Mouse (Mus musculus) heart, postnatal 25 days (tissue): ENCODE results near the gene Ctrc. TPM values are rescaled to one million over a fixed set of nuclear protein-coding genes. Genes with fewer than 3 reads are reported as not detected.
A peak's percentile ranks its signal among the peaks of the same experiment; 100 is the strongest.

Source experiments
- DNase-seq: peaks from one replicate; pipeline ENCODE4 v3.0.0; 2022; ENCODE audit warnings: low spot score
- intact Hi-C: fragments of 180-260 bp; cut with DNase I; formaldehyde crosslinking; loops from one replicate; pipeline ENCODE4 v1.15.1; 2025
- total RNA-seq, 2 experiments: library from RNA; stranded (reverse); gene quantifications; 2 replicates each; pipeline ENCODE4 v1.2.3; 2021

Gene Ctrc
- not detected for total RNA-seq

DNA sequence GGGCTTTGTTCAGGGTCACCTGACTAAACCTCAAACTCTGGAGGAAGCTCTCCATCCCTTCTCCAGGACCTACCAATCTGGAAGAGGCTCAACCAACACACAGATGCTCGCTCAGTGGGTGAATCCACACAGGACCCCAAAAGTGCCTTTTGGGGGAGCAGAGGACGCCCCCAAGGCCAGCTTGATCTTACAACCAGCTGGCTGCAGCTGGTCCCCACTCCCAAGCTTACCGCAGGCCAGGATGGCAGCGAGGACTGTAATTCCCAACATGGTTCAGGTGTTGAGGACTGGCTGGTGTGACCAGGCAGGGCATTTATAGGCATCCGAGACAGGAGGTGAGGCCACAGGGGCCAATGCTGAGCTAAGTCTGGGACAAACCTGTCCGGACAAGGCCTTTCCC, at the start of gene Ctrc:
TSS of gene Ctrc (minus strand) at position 361 of the 400 bp plus-strand sequence.
- intact Hi-C loops: loop anchor here (10.0 kb wide), 1 partner anchor 461 kb away; no protein-coding TSS in a partner anchor
- no peak for DNase-seq

DNA sequence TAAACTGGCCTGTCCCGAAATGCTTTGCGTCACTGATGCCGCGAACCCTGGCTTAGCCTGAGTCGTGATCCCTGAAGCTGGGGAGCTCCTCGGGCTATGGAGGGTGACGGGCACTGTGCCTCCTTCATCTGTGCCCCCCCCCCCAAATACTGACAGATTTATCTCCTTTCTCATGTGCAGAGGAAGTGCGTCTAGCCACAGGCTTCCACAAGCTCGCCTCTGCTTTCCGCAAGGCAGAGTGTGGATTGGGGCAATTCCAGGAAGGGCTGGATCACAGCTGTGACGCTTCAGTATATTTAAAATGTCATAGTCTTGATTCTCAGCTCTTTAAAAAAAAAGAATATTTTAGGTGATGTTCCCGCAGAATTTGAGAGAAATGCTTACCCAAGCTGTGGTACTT, 49.6 kb upstream of the Ctrc start:
- no peak for DNase-seq
- intact Hi-C loops: no loop called here

DNA sequence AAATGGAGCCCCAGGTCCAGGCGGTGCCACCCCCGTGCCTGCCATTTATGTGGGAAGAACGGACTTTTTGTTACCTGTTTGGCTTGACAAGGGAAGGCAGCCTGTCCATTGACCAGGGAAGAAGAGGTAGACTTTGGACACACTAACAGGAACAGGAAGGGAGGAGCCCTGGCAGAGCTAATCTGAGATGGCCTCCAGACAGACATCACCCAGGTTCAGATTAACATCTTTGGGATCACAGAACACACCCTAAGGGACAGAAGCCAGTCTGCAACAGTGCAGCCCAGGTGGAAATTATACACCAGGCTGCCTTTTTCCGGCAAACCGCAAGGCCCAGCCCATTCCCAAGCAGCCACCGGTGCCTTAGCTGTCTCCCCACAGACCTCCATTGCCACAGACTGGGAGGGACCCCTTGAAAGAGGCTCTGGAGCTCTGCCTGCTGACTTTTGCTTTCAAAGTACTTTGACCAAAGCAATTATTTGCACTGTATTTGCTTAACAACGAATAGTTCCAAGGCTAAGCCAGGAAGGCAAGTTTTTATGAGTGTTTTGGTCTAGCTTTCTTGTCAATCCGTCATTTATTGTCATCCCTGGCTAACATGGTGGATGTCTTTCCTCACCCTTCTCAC, 47.1 kb upstream of the Ctrc start:
- intact Hi-C loops: no loop called here

DNA sequence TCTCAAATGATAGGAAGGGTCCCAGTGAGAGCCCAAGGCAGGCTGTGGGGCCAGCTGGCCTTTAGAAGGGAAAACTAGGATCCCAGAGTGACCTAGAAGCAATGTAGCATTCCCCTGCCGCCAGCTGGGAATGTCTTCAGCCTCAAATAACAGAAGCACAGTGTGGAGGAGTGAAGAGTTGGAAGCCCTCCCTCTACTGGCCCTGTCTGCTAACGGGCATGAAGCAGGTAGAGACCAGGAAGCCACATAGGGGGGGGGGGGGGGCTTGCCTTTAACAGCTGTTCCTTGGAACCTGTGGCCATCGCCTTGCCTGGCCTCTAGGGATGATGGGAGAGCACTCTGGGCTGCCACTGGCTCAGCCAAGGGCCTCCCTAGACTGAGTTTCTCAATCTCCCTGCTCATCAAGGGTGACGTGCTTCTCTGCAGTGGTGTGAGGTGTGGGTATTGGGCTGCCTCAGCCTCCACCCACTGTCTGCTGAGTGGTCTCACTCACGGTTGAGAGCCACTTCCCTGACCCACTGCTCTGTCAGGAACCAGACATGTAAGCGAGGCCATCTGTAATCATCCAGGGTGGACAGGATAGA, 40.3 kb upstream of the Ctrc start:
- no peak for DNase-seq
- intact Hi-C loops: no loop called here

More for the DNA sequence above, 47.1 kb upstream of the Ctrc start:
- no peak for DNase-seq

DNA sequence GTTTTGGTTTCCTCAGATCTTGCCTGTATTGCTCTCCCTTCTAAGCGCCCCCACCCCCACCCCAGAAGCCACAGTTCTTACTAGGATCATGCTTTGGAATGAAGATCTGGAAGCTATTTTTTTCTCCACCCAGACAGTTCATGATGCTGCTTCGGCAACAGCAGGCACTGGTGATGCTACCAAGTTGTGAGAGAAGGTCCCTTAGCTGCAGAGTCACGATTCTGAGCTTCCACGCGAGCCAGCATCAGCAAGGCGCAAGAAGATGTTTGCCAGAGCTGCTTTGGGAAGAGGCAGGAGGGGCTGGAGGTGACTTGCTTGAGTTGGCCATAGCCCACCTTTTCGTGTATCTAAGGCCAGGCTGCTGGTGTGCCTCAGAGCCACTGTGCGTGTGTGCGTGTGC, 39.3 kb upstream of the Ctrc start:
- no peak for DNase-seq
- intact Hi-C loops: no loop called here

DNA sequence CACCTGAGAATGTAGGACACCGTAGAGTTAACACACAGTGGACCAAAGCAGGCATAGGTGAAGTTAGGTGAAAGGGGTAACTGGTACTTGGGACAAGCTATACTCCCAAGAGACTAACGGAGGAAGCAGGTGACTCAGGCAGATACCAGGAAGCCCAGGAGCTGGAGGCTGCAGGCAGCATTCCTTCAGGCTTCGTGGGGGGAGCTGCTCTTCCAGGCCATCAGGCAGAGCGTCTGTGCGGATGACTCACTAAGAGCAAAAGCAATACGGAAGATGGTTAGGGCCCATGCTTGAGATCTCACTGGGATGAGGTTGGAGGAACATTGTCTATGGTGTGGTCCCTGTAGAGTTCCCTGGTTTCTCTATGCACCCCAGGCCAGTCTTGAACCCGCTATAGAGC, 36.7 kb upstream of the Ctrc start:
- intact Hi-C loops: no loop called here

DNA sequence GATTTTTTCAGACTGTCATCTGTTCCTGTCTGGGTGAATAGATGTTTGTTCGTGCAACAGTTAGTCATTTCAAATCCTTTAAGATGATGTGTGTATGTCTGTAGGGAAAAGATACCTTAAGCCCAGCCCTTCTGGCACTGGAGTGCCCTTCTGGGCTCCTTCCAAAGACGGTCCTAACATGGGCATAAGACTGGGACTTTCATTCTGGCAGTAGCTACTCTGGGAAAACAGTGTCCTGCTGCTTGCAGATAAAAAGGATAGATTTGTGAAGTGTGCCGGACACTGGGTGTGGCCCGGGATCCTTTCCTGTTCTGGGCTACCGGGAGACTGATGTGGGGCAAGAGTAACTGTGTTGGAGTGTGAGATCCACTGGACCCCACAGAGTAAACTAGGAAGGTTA, 35.8 kb upstream of the Ctrc start:
- intact Hi-C loops: no loop called here
- DNase-seq: no peak

More for the DNA sequence above, 36.7 kb upstream of the Ctrc start:
- DNase-seq: no peak

DNA sequence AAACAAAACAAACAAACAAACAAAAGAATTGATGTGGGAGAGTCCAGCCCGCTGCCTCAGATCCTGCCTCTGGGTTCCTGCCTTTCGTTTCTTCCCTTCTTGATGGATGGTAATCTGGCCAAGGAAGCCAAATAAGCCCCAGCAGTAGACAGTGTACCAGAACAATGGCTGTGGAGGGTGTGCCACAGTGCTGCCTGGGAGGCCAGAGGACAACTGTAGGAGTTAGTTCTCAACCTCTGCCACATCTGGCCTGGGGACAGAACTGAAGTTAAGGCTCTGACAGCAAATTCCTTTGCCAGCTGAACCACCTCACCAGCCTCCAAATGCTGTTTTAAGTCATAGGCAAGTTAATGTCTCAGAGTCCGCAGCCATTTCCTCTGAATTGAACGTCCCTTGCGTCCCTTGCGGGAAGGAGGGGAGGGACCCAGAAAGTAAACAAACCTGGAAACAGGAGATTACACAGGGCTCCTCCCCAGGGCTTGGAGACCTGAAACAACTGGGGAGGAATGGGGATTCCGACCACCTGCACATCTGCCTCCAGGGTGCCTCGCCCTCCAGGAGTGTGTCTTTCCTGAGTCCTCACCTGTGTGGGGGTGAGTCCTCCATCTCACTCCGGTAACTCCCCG, 35.2 kb upstream of the Ctrc start:
- intact Hi-C loops: no loop called here
- no peak for DNase-seq

DNA sequence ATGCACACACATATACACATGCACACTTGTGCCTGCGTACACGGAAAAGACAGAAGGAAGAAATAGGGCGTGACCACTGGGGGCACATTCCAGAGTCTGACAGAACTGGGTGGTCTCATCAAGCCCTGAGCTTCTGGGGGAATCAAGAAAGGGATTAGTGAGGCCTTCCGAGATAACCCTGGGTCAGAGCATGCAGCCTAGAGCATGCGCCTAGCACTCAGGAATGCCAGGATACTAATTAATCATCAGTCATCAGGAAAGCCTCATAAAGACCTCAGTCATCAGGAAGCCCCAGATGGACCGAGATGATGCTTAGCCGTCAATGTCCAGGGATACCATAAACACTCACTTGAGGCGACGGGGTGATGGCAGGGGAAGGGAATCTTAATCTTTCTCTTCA, 33.7 kb upstream of the Ctrc start:
- intact Hi-C loops: no loop called here
- no peak for DNase-seq

DNA sequence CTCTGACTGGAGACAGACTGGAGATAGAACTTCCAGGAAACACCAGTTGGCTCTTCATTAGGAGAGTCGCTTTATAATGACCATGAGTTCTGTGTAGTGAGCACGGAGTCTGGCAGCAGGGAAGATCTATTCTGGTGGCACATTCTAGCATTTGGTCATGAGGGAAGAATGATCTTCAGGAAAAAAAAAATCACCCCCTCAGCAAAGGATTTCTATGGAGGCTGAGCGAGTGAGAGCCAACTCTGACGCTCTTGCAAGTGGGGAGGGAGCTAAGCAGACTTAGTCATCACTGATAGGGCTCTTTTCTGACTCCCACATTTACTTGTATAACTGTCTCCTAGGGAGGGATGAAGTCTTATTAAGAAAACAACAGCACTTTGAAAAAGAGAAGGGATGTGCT, 32.9 kb upstream of the Ctrc start:
- no peak for DNase-seq
- intact Hi-C loops: no loop called here

DNA sequence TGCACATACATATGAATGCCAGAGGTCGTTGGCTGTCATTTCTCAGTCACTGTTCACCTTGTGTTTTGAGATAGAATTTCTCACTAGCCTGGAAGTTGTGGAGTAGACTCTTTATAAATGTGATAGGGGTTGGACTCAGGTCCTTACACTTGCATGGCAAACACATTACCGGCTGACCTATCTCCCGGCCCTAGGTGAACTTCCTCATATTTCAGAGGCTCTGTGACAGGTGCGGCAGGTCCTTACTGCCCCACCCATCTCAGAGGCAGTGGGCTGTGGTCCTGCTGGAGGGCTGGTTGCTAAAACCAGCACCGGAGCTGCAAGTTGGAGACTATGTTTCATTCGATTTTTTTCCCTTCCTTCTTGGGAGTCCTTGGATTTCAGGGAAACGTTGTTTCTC, 32.5 kb upstream of the Ctrc start:
- intact Hi-C loops: no loop called here
- DNase-seq: no peak

DNA sequence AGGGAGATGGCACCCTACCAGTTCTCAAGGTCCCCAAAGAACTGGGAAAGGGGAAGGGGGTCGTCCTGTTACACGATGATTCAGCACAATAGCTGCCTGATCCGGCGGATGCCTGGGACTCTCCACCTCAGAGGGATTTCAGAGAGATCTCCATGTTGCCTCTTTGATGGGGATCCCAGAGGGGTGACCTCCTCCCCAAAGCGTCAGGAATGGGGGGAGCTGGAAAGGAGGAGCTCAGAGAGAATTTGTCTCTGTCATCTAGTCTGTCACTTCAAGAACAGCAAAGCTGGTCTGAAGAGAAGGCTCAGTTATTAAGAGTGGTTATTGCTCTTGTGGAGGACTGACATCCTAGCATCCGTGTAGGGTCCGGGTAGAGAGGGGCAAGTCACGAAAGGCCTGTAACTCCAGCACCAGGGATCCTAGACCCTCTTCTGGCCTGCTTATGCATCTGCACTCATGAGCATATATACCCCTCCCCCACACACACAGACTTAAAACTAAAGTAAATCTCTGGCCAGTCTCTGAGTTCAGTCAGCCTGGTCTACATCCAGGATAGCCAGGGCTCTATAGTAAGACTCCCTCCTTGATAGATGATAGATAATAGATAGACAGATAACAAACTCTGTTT, 29.4 kb upstream of the Ctrc start:
- no peak for DNase-seq
- intact Hi-C loops: no loop called here

DNA sequence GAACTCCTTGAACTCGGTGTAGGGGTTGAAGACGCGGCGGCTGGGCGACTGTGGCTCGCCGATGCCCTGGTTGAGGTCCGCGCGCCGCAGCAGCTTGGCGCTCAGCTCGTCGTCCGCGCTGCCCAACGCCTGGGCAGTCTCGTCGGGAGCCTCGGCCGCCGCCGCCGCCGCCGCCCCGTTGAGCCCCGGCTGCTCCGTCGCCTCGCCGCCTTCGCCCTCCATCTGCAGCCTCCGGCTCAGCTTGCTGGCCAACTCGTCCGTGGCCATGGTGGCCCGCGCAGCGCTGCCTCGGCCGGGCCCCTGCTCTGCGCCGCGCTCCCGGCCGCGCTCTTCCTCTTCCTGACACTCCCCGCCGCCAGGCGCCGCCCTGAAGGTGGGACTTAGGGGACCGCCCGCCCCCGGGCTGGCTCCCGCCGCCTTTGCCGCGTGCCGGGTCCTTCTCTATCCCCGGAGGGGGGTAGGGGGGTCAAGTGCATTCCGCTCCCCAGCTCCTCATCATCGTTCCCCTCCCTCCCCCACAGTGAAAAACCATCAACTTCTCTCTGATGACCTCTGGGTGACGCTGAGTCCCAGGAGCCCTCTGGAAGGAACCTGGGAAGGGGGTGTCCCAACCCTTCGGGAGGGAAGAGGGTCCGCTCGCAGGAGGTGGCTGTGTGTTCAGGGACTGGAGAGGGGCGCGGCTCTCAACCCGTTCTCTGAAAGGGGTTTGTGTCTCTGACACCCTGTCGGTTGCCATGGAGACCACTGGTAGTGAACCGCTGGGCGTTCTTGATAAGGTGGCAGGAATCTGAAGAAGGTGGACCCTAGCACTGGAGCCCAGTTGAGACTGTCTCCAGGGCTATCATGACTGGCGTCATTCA, 28.7 kb upstream of the Ctrc start, which contains the start of gene Efhd2:
TSS of gene Efhd2 (minus strand) at position 320 of the 860 bp plus-strand sequence.
- intact Hi-C loops: loop anchor here (5.0 kb wide), 1 partner anchor 42 kb away; no protein-coding TSS in a partner anchor

DNA sequence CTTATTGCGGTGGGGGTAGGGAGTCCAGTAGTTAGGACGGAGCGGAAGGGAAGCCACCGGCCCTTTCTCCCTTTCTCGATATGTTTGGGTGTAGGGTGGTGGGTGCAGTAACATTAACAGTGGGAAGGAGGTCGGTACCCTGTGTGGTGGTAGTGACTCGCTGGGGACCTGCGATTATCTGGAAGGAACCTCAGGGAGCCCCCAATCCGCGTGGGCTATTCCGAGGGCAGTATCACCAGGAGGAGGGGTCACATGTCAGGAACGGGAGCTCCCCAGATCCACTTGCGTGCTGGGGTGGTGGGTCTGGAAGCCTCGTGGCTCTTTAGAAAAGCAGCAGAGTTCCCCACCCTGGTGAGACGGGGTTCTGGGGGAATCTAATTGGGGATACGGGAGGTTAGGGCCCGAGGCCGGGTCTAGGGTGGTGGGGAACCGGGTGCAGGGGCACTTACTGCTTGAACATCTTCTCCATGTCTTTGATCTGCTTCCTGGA, 28.0 kb upstream of the Ctrc start:
- intact Hi-C loops: loop anchor here (5.0 kb wide), 1 partner anchor 43 kb away; no protein-coding TSS in a partner anchor
- DNase-seq: no peak

More for the DNA sequence above, 28.7 kb upstream of the Ctrc start, which contains the start of gene Efhd2:
- peak; percentile 76 for DNase-seq

DNA sequence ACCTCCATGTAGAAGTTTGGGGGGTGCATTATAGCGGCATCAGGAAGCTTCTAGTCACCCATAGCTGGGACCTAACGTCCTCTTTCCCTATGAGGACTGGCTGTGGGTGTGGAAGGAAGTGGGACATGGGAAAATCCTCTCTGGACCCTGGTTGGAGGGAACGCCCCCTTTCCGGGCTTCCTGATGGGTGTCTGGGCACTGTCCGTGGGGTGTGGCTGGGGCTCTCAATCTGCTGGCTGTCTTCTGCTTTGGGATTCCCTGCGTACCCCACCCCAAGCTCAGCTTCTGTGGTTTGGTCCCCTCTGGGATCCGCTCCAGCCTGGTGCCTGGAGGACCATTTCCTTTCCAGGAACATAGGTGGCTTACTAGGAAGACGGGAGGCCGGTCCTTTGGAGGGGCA, 26.8 kb upstream of the Ctrc start:
- DNase-seq: no peak
- intact Hi-C loops: loop anchor here (5.0 kb wide), 1 partner anchor 44 kb away; no protein-coding TSS in a partner anchor

DNA sequence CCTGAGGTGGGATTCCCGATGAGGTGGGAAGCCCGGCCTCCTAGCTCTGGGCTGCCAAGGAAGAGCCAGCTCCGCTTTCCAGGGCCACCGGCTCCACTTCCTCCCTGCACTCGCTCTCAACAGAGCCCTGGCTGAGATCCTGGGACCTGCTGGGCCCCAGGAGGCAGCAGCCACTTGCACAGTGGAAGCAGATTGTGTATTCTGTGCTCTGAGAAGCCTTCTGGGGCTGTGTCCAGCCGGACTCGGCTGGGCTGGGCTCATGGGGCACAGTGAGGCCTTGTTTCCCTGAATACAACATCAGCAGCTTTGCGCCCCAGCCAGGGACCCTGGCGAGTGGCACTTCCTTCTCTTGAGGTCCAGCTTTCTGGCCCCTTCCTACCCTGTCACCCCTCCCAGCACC, 25.8 kb upstream of the Ctrc start:
- intact Hi-C loops: loop anchor here (5.0 kb wide), 1 partner anchor 45 kb away; no protein-coding TSS in a partner anchor
- DNase-seq: no peak

DNA sequence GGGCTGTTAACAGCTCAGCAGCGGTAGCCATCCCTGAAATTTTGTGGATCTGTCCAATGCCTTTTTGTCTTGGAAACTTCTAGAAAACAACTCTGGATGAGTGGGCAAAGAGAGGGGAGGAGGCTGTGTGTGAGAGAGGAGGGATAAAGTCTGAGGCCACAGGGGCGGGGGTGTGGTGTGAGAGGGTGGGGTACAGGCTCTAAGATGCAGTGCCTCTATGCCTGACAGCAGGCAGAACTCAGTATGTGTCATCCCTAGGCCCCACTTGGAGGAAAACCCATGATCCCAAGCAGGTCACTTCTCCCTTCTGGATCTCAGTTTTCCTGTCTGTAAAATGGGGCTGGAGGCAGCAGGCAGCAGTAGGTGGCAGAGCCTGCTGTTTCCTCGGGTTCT, 25.2 kb upstream of the Ctrc start:
- intact Hi-C loops: loop anchor here (5.0 kb wide), 1 partner anchor 46 kb away; no protein-coding TSS in a partner anchor
- DNase-seq: no peak

DNA sequence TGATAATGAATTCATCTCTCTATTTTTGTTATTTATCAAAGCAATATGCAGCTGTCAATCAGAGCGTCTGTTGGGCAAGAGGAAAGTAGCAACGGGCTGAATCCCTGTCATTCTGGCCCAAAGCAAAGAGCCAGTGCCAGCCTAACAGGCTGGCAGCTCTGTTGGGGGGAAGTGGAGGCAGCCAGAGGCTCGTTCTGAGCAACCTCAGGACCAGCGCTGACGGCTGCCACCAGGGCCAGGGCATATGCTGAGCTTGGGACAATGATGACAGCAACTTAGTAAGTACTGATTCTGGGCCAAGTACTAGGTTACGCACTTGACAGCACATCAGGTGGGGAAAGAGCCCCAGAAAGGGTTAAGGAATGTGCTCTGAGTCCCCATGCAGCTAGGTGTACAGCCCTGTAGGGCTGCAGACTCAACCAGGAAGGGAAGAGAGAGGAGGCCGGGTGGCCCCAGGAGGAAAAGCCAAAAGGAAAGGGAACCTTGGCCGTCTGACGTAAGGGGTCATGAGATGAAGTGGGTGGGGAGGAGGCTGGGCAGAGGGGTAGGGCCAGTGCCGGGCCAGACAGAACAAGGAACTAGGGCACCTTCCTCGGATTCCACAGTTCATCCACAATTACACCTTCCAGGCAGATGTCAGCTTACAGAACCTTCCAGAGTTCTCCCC, 24.6 kb upstream of the Ctrc start:
- intact Hi-C loops: loop anchor here (5.0 kb wide), 1 partner anchor 47 kb away; no protein-coding TSS in a partner anchor

More for the DNA sequence above, 24.6 kb upstream of the Ctrc start:
- DNase-seq: no peak
